Mouse (Mus musculus) forebrain, postnatal 0 days (tissue): Measurements from ENCODE around the gene Hist1h1a. TPM values are rescaled to one million over a fixed set of nuclear protein-coding genes. Genes with fewer than 3 reads are reported as not detected.

Experiments used
- ATAC-seq: fragments of 200-750 bp; cut with Nextera tagmentation; 2 replicates; pipeline ENCODE4 v1.8.0; 2017; ENCODE audit warnings: mild to moderate bottlenecking, moderate library complexity
- DNase-seq: peaks from one replicate; pipeline ENCODE4 v3.0.0-alpha.2; 2015
- H3K27ac ChIP-seq: fragments of 300-500 bp; sonication (generic); 2 replicates; pipeline ENCODE4 v1.5.1; 2014; ENCODE audit warnings: low read depth, mild to moderate bottlenecking, antibody characterized with exemption, low read length, moderate library complexity, mixed read lengths
- H3K27me3 ChIP-seq: fragments of 300-500 bp; sonication (generic); 2 replicates; pipeline ENCODE4 v1.6.1; 2014; ENCODE audit warnings: mild to moderate bottlenecking, low read length, mixed read lengths; ENCODE audit not compliant: insufficient read depth
- H3K36me3 ChIP-seq: fragments of 300-500 bp; sonication (generic); 2 replicates; pipeline ENCODE4 v1.6.1; 2014; ENCODE audit warnings: mild to moderate bottlenecking, moderate library complexity; ENCODE audit not compliant: insufficient read depth
- H3K4me1 ChIP-seq: fragments of 300-500 bp; sonication (generic); 2 replicates; pipeline ENCODE4 v1.6.1; 2014; ENCODE audit warnings: antibody characterized with exemption; ENCODE audit not compliant: insufficient read depth
- H3K4me2 ChIP-seq: fragments of 300-500 bp; sonication (generic); 2 replicates; pipeline ENCODE4 v1.6.1; 2014; ENCODE audit warnings: low read depth, mild to moderate bottlenecking, moderate library complexity
- H3K4me3 ChIP-seq: fragments of 300-500 bp; sonication (generic); 2 replicates; pipeline ENCODE4 v1.5.1; 2014; ENCODE audit warnings: low read depth, low read length, mixed read lengths
- H3K9ac ChIP-seq: fragments of 300-500 bp; sonication (generic); 2 replicates; pipeline ENCODE4 v1.6.1; 2014; ENCODE audit warnings: mild to moderate bottlenecking
- H3K9me3 ChIP-seq: fragments of 300-500 bp; sonication (generic); 2 replicates; pipeline ENCODE4 v1.6.1; 2016; ENCODE audit warnings: low read length
- CTCF ChIP-seq: sonication (generic); IDR thresholded peaks from 2 replicates; pipeline ENCODE4 v1.5.1; 2016; ENCODE audit warnings: antibody characterized with exemption, control low read depth, low read depth
- WGBS: fragments of 180-500 bp; shearing (Covaris S2); extraction: QIAGEN DNeasy Blood & Tissue Kit; methylation state at CpG from one replicate; pipeline ENCODE4 v1.1.7; 2014; 5-methylcytosine and 5-hydroxymethylcytosine counted together
- polyA plus RNA-seq: library from polyadenylated mRNA; unstranded; fragments of >200 nt; fragmentation: Nextera tagmentation; extraction: Ambion mirVana; gene quantifications from 2 replicates; pipeline ENCODE4 v1.2.1, GENCODE M21; 2015
- total RNA-seq: library from RNA; depleted of rRNA; stranded (reverse); fragments of >200 nt; gene quantifications from 2 replicates; pipeline ENCODE4 v1.2.3, GENCODE M21; 2014

Hist1h1a gene
- total and polyA plus RNA-seq, 2 experiments from 2014 or later: 0.36 to 195 TPM

DNA sequence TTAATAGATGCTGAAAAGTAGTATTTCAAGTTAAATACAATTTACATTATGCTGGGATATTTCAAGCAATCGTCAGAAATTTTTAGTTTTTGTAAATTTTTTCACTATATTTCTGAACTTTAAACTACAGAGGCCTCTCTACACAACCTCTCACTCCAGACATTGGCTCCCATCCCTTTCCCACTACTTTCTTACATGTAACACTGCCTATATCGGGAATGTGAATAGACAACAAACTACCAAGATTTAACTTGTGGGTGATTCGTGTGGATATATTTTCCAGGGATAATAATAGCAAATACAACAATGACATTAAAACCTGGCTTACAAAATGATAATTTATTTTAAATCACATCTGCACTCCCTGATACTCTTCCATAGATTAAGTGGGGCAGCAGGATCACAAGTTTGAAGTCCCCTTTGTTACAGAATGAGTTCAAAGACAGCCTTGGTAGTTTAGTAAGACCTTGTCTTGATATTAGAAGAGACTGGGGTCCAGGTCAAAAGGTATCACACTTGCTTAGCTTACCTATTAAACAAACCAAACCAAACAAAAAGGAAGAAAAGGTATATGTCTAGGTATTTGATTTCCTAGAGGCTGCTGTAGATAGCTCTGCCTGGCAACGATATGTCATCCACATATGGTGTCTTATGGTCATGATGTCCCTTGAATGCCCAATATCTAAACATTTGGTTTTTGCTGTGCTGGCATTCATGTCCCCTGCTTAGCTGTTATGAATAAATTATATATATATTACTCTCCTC is 10.0 kb upstream of the Hist1h1a start:
- WGBS: 48% methylated on average over 4 of the region's 4 CpGs
- no peak overlapping the region for H3K27ac ChIP-seq
- TF ChIP-seq CTCF: no peak
- H3K9me3 ChIP-seq: no peaks in the 10 kb centered on the region
- no peaks in the 10 kb centered on the region for H3K4me1 ChIP-seq
- no peak for ATAC-seq
- no peak overlapping the region for H3K4me3 ChIP-seq
- DNase-seq: no peak
- no peaks in the 10 kb centered on the region for H3K36me3 ChIP-seq
- no peaks in the 10 kb centered on the region for H3K27me3 ChIP-seq
- no peak overlapping the region for H3K9ac ChIP-seq
- H3K4me2 ChIP-seq: no peak overlapping the region

DNA sequence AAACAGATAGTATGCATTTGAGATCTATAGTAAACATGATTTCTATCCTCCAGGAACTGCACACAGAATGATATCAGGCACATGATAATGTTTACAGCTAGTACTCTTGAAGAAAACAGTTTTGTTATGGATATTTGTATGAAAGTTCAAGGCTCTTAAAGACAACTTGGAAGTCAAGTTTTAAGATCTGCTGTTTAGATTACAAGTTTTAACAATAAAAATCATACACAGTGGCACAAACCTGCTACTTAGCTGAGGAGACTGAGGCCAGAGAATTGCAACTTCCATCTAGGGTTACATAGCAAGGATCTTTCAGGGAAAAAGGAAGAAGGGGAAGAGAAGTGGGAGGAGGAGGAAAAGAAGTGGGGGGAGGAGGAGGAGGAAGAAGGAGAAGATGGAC is 8.5 kb upstream of the Hist1h1a start:
- H3K4me3 ChIP-seq: no peak overlapping the region
- DNase-seq: no peak
- no peaks in the 10 kb centered on the region for H3K36me3 ChIP-seq
- TF ChIP-seq CTCF: no peak
- H3K27me3 ChIP-seq: no peaks in the 10 kb centered on the region
- H3K27ac ChIP-seq: no peak overlapping the region
- no peaks in the 10 kb centered on the region for H3K9me3 ChIP-seq
- no peak overlapping the region for H3K4me2 ChIP-seq
- no peak for ATAC-seq
- H3K9ac ChIP-seq: no peak overlapping the region
- 0 out of 2 replicates have a peak, but pooled peaks cover under 1% of the 10 kb centered on the region for H3K4me1 ChIP-seq

DNA sequence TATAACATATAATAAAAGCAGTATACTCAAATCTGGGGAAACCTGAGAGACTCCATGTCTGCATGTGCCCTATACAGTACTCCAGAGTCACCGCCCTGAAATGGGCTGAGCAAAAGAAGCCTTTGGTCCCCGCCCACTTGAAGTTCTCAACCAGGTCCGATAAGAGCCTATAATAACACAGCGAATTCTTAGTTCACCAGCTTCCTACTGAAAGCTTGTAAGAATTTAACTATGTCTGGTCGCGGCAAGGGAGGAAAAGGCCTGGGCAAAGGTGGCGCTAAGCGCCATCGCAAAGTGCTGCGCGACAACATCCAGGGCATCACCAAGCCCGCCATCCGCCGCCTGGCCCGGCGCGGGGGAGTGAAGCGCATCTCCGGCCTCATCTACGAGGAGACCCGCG is 6.7 kb upstream of the Hist1h1a start, which contains the start of gene Hist1h4b:
Hist1h4b (plus strand) TSS at position 224 of the 400 bp plus-strand sequence.
- WGBS: under 1% methylated on average over 17 of the region's 22 CpGs
- H3K4me1 ChIP-seq: peaks cover 6% of the 10 kb centered on the region; the same call in 1 of the 2 replicates
- peak within 1 kb of the TSS; percentile 48 for H3K9ac ChIP-seq

DNA sequence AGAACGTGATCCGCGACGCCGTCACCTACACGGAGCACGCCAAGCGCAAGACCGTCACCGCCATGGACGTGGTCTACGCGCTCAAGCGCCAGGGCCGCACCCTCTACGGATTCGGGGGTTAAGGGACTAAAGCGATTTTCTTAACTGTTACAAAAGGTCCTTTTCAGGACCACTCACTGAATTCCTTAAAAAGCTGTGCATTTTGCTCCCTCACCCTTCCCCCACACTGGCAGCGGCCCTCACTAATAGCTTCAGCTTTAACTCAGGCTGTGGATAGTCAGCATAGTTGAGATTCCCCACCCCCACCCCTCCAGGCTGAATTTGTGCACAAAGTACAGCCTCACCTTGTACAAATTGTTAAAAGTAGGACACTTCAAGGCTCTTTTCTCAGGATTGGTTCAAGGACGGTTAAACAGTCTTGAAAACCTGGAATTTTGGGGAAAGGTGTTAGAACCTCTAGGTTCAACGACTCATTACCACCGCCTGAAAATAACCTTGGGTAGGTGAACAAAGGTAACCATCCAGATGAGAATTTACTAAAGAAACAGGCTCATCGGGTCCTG is 6.2 kb upstream of the Hist1h1a start:
- ATAC-seq (peak; percentile 18), DNase-seq (peak; percentile 38)
- Histone ChIP-seq H3K4me3 (peak overlapping the region; percentile 36), H3K4me2 (peak overlapping the region; percentile 62), H3K9me3 (no peaks in the 10 kb centered on the region), H3K27me3 (no peaks in the 10 kb centered on the region), H3K9ac (peak overlapping the region; percentile 48), H3K4me1 (peaks cover 6% of the 10 kb centered on the region; the same call in 1 of the 2 replicates), H3K27ac (peak overlapping the region; percentile 79), H3K36me3 (no peaks in the 10 kb centered on the region)
- no peak for TF ChIP-seq CTCF
- 2% methylated on average over 18 of the region's 23 CpGs for WGBS

More for the DNA sequence above, 6.7 kb upstream of the Hist1h1a start, which contains the start of gene Hist1h4b:
- H3K27me3 ChIP-seq: no peaks in the 10 kb centered on the region
- TF ChIP-seq CTCF: 0 out of 2 replicates have a peak, but pooled peaks have one; percentile 14
- no peaks in the 10 kb centered on the region for H3K9me3 ChIP-seq
- peak within 1 kb of the TSS; percentile 62 for H3K4me2 ChIP-seq
- peak within 1 kb of the TSS; percentile 79 for H3K27ac ChIP-seq
- H3K4me3 ChIP-seq: peak within 1 kb of the TSS; percentile 36
- peak; percentile 94 for DNase-seq
- H3K36me3 ChIP-seq: no peaks in the 10 kb centered on the region
- peak; percentile 76 for ATAC-seq

DNA sequence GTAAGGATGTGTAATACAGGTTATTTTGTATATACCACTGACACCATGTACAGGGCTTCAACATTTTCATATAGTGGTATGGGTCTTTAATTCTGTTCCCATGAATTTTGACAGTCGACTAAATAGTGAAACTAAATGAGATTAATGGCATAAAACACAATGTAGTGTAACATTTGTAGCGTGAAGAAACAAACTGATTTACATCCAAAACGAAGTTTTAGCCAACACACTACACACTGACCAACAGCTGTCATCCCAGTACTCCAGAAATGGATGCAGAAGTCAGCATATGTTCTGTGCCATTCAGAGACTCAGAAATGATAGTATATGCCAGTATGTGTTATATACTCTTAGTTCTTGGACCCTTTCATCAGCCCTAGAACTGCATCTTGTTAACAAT is 5.5 kb upstream of the Hist1h1a start:
- Histone ChIP-seq H3K36me3 (no peaks in the 10 kb centered on the region), H3K4me3 (no peak overlapping the region), H3K4me2 (no peak overlapping the region), H3K9ac (no peak overlapping the region), H3K27me3 (no peaks in the 10 kb centered on the region), H3K27ac (no peak overlapping the region), H3K9me3 (no peaks in the 10 kb centered on the region), H3K4me1 (peaks cover 7% of the 10 kb centered on the region; the same call in 1 of the 2 replicates)
- WGBS: 42% methylated on average over 3 of the region's 3 CpGs
- no peak for DNase-seq
- ATAC-seq: no peak
- no peak for TF ChIP-seq CTCF

DNA sequence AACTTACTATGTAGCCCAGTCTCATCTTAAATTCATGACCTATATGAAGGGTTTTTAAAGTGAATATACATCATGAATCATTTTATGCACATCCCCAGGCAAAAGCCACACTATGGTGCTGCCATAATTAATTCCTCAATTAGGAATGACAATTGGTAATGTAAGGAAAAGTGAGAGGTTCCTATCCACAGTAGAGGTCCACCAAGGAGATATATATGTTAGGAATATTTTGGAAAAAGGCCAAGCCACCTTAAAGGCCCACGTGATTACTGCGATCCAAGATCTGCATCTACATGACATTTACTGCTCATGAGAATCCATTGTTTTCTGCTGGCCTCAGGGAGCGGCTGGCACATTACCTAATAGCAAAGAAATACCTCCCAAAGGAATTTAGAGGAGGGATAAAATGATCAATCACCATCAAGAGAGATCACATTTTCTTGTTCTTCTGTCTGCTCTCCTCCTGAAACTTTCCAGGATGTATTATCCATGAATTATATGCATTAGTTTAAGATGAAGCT is 4.2 kb upstream of the Hist1h1a start:
- H3K9ac ChIP-seq: no peak overlapping the region
- no peaks in the 10 kb centered on the region for H3K27me3 ChIP-seq
- no peak for TF ChIP-seq CTCF
- H3K4me2 ChIP-seq: no peak overlapping the region
- H3K4me1 ChIP-seq: peaks cover 15% of the 10 kb centered on the region
- no peak for DNase-seq
- H3K4me3 ChIP-seq: no peak overlapping the region
- no peak for ATAC-seq
- no peaks in the 10 kb centered on the region for H3K36me3 ChIP-seq
- no peaks in the 10 kb centered on the region for H3K9me3 ChIP-seq
- WGBS: 70% methylated on average over 3 of the region's 3 CpGs
- H3K27ac ChIP-seq: no peak overlapping the region

DNA sequence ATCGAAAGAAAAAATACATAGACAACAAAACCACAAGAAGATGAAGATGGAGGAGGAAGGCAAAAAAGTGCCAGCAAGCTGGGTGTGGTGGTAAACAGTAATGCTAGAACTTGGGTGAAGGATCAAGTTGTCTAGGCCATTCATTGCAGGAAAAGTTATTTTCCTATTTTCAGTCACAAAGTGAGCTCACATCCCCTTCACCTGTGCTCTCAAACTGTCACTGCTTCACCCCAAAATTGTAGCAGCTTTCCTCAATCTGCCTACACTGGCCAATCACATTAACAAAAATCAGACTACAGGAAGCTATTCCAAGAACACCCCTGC is 3.6 kb upstream of the Hist1h1a start:
- no peaks in the 10 kb centered on the region for H3K9me3 ChIP-seq
- H3K4me3 ChIP-seq: no peak overlapping the region
- no peaks in the 10 kb centered on the region for H3K27me3 ChIP-seq
- no peak for DNase-seq
- ATAC-seq: no peak
- H3K9ac ChIP-seq: 0 out of 2 replicates have a peak overlapping the region, but pooled peaks have one; percentile 57
- TF ChIP-seq CTCF: no peak
- no peak overlapping the region; the same call in 1 of the 2 replicates for H3K4me2 ChIP-seq
- peak overlapping the region; percentile 83; the same call in 1 of the 2 replicates for H3K27ac ChIP-seq
- H3K36me3 ChIP-seq: no peaks in the 10 kb centered on the region
- WGBS: 80% methylated on average over 1 of the region's 1 CpGs
- H3K4me1 ChIP-seq: peaks cover 17% of the 10 kb centered on the region
